Mouse (Mus musculus): Measurements from ENCODE around the gene Cdc6. TPM values are rescaled to one million over a fixed set of nuclear protein-coding genes. Genes with fewer than 3 reads are reported as not detected.

The Cdc6 gene
- polyA plus RNA-seq, 1 experiment from 2014 or later: 7.0 TPM

DNA sequence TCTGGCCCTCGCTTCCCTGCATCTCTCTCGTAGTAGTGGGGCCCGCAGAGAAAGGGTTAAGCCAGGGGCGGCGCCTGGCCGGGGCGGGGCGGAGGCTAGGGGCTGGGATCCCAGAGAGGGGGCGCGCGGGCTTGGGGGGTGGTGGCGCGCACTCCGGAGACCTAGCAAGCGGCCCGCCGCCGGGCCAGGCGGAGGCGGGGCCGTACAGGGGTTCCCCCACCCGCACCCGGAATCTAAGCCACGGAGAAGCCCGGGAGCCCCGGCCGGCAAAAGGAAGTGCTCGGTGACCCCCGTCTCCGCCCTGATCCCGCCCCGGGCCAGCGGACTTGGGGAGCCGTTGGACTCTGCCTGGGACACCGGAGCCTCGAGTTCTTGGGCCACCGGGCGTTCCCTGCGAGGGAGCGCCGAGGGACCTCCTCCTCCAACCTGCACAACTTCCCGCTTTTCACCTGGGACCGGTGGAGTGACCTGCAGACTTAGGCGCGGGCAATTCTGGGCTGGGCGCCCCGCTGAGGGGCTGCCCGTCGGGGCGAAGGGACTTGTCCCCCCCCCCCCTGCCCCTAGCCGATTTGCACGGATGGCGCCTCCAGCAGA, 52.8 kb downstream of the Cdc6 start:
- Histone ChIP-seq H3K36me3 (ENCODE audit: control insufficient read depth, insufficient read depth, low read length) (no peaks in the 10 kb centered on the region), H3K9ac (ENCODE audit: low read length) (peak overlapping the region; percentile 82), H3K27me3 (ENCODE audit: control insufficient read depth, insufficient read depth, low read length) (no peaks in the 10 kb centered on the region), H3K4me3 (ENCODE audit: low read depth, low read length) (peak overlapping the region; percentile 70), H3K4me1 (replicated peaks; ENCODE audit: control insufficient read depth, insufficient read depth) (peaks cover 14% of the 10 kb centered on the region), H3K9me3 (ENCODE audit: control insufficient read depth, low read length) (no peaks in the 10 kb centered on the region), H3K4me2 (replicated peaks; ENCODE audit: low read depth) (peak overlapping the region; percentile 99), H3K27ac (replicated peaks) (peak overlapping the region; percentile 92)
- WGBS: under 1% methylated on average over 34 of the region's 53 CpGs
- peak; percentile 41 for ATAC-seq (ENCODE audit: low FRiP score, low TSS enrichment)
- peak; percentile 90 for DNase-seq (ENCODE audit: low spot score)
- no peak for TF ChIP-seq EP300 (optimal IDR thresholded peaks at IDR 0.05)
- no peak for TF ChIP-seq CTCF (IDR thresholded peaks at IDR 0.05; ENCODE audit: low read depth)

DNA sequence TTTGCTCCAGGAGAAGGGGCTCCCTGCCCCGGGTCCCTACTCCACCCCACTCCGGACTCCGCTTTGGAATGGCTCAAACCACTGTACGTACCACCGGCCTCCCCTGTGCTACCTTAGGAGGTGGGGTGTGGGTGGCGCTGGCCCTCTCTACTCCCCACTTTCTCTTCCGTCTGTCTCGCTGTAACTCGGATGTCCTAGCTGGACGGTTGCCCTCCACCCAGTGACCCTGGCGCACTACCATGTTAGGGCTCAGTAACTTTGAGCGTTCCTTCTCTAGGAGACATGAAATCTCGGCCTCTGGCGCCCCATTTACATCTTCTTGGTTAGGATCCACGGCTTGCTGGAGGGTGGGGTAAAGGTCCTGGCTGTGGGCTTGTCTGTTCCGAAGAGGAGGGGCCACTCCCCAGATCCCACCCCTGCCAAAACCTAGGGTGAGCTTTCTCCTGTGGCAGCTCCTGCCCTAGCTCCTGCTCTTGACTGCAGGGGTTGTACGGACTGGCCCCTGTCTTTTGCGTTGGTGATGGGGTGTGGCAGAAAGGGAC, 53.5 kb downstream of the Cdc6 start:
- Histone ChIP-seq H3K27me3 (ENCODE audit: control insufficient read depth, insufficient read depth, low read length) (no peaks in the 10 kb centered on the region), H3K4me3 (ENCODE audit: low read depth, low read length) (peak overlapping the region; percentile 70), H3K9me3 (ENCODE audit: control insufficient read depth, low read length) (no peaks in the 10 kb centered on the region), H3K27ac (replicated peaks) (peak overlapping the region; percentile 92), H3K9ac (ENCODE audit: low read length) (peak overlapping the region; percentile 82), H3K4me1 (replicated peaks; ENCODE audit: control insufficient read depth, insufficient read depth) (peaks cover 19% of the 10 kb centered on the region), H3K36me3 (ENCODE audit: control insufficient read depth, insufficient read depth, low read length) (no peaks in the 10 kb centered on the region), H3K4me2 (replicated peaks; ENCODE audit: low read depth) (peak overlapping the region; percentile 99)
- TF ChIP-seq CTCF (IDR thresholded peaks at IDR 0.05; ENCODE audit: low read depth) (no peak), EP300 (optimal IDR thresholded peaks at IDR 0.05) (no peak)
- WGBS: 5% methylated on average over 18 of the region's 18 CpGs
- peak; percentile 50 for DNase-seq (ENCODE audit: low spot score)
- no peak for ATAC-seq (ENCODE audit: low FRiP score, low TSS enrichment)

DNA sequence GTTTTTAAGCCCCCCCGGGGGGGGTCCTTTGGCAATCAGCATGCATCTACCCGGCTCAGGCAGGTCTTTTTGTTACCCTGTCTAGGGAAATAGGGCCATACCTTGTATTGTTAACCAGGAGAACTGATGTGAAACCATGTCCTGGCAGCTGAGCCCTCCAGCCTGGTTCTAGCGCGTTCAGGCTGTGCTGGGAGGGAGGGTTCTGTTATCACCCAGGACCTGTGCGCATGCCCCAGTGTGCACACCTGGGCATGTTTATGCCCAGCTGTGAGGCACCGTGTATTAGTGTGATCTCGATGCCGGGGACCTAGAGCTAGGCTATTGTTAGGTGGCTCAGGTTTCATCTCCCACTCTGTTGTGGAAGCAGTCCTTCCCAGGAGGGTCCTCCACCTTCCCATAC, 54.2 kb downstream of the Cdc6 start:
- TF ChIP-seq EP300 (optimal IDR thresholded peaks at IDR 0.05) (no peak), CTCF (IDR thresholded peaks at IDR 0.05; ENCODE audit: low read depth) (no peak)
- 5% methylated on average over 8 of the region's 8 CpGs for WGBS
- peak overlapping the region; percentile 82 for H3K9ac ChIP-seq (ENCODE audit: low read length)
- H3K36me3 ChIP-seq (ENCODE audit: control insufficient read depth, insufficient read depth, low read length): peaks cover under 1% of the 10 kb centered on the region; the same call in 1 of the 2 replicates
- H3K4me3 ChIP-seq (ENCODE audit: low read depth, low read length): peak overlapping the region; percentile 70
- DNase-seq (ENCODE audit: low spot score): peak; percentile 77
- H3K4me1 ChIP-seq (replicated peaks; ENCODE audit: control insufficient read depth, insufficient read depth): peaks cover 22% of the 10 kb centered on the region
- H3K4me2 ChIP-seq (replicated peaks; ENCODE audit: low read depth): peak overlapping the region; percentile 99
- no peak for ATAC-seq (ENCODE audit: low FRiP score, low TSS enrichment)
- no peaks in the 10 kb centered on the region for H3K9me3 ChIP-seq (ENCODE audit: control insufficient read depth, low read length)
- peak overlapping the region; percentile 93 for H3K27ac ChIP-seq (replicated peaks)
- H3K27me3 ChIP-seq (ENCODE audit: control insufficient read depth, insufficient read depth, low read length): no peaks in the 10 kb centered on the region

DNA sequence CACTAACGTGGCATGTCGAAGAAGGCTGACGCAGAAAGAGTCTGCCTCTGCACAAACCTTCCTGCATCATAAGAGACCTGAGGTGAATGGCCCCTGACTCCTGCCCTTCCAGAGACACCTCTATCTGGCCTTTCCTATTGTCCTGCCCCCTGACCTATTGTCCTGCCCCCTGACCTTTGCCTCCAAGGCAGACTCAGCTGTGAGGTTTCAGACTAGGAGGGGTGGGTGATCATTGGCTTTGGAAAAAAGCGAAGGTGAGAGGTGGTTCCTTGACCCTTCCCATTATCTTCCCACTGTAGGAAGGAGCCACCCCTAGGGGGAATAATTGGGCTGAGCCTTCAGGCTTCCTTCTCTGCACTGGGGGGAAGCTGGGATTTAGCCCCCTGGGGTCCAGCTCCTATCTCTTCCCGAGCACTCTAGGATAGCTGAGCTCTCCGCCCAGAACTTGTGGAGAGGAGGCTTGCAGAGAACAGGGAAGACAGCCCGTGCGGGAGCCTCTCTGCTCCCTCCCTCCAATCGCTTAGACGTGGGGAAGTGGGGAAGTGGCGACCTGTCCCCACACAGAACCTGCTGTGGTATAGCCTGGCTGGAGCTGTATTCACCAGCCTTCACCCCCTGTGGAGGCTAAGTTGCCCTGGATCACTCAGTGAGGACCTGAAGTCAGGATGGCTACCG, 55.0 kb downstream of the Cdc6 start:
- Histone ChIP-seq H3K9me3 (ENCODE audit: control insufficient read depth, low read length) (no peaks in the 10 kb centered on the region), H3K4me2 (replicated peaks; ENCODE audit: low read depth) (peak overlapping the region; percentile 99), H3K4me3 (ENCODE audit: low read depth, low read length) (peak overlapping the region; percentile 70), H3K27me3 (ENCODE audit: control insufficient read depth, insufficient read depth, low read length) (no peaks in the 10 kb centered on the region), H3K9ac (ENCODE audit: low read length) (peak overlapping the region; percentile 66), H3K27ac (replicated peaks) (peak overlapping the region; percentile 93), H3K36me3 (ENCODE audit: control insufficient read depth, insufficient read depth, low read length) (peaks cover 4% of the 10 kb centered on the region; the same call in 1 of the 2 replicates), H3K4me1 (replicated peaks; ENCODE audit: control insufficient read depth, insufficient read depth) (peaks cover 25% of the 10 kb centered on the region)
- no peak for ATAC-seq (ENCODE audit: low FRiP score, low TSS enrichment)
- WGBS: 21% methylated on average over 12 of the region's 12 CpGs
- DNase-seq (ENCODE audit: low spot score): peak; percentile 13
- TF ChIP-seq CTCF (IDR thresholded peaks at IDR 0.05; ENCODE audit: low read depth): 0 out of 2 replicates have a peak, but pooled peaks have one; percentile 14
- no peak for TF ChIP-seq EP300 (optimal IDR thresholded peaks at IDR 0.05)

DNA sequence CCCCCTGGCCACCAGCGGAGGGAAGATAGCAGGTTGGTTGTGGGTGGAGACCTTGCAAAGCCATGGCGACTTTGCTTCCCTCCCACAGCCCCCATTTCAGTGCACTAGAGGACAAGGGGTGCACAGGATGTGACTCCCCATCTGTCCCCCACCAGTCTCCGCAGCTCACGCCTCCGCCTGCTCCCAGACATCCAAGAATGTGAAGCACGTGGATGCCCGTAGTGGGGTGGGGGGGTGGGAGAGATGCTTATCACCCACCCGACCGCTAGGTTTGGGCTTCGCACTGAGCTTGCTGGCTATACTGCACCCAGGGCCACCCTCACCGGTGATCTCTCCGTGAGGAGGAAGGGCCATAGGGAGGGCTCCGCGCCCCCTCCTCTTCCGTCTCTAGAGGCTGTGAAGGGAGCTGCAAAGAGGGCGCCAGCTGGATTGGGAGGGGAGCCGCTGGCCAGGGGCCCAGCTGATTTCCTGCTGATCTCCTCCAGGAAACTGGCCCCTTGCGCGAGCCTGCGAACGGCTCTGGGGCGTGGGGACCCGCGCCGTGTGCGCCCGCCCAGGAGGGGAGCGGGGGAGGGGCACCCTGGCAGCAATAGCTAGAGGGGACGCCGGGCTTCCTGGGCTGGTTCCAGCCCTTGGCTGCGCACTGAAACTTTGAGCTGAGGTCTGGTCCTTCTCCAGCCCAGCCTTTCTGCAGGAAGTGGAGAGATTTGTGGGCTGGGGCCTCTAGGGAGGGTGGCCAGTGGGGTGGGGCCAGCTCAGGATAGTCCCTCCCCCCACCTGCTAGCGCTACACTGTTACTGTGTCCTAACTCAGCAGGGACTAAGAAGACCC, 55.8 kb downstream of the Cdc6 start:
- peak overlapping the region; percentile 66 for H3K9ac ChIP-seq (ENCODE audit: low read length)
- H3K4me3 ChIP-seq (ENCODE audit: low read depth, low read length): peak overlapping the region; percentile 70
- no peaks in the 10 kb centered on the region for H3K27me3 ChIP-seq (ENCODE audit: control insufficient read depth, insufficient read depth, low read length)
- peak; percentile 91 for DNase-seq (ENCODE audit: low spot score)
- H3K36me3 ChIP-seq (ENCODE audit: control insufficient read depth, insufficient read depth, low read length): peaks cover 4% of the 10 kb centered on the region; the same call in 1 of the 2 replicates
- peak; percentile 24 for TF ChIP-seq CTCF (IDR thresholded peaks at IDR 0.05; ENCODE audit: low read depth)
- no peak for TF ChIP-seq EP300 (optimal IDR thresholded peaks at IDR 0.05)
- 1% methylated on average over 31 of the region's 32 CpGs for WGBS
- peak overlapping the region; percentile 99 for H3K4me2 ChIP-seq (replicated peaks; ENCODE audit: low read depth)
- H3K9me3 ChIP-seq (ENCODE audit: control insufficient read depth, low read length): no peaks in the 10 kb centered on the region
- ATAC-seq (ENCODE audit: low FRiP score, low TSS enrichment): peak; percentile 76
- peaks cover 29% of the 10 kb centered on the region for H3K4me1 ChIP-seq (replicated peaks; ENCODE audit: control insufficient read depth, insufficient read depth)
- H3K27ac ChIP-seq (replicated peaks): peak overlapping the region; percentile 93
